Mouse (Mus musculus) ES-Bruce4 (cell line): ENCODE data around the gene Ski. TPM values are rescaled to one million over a fixed set of nuclear protein-coding genes. Genes with fewer than 3 reads are reported as not detected.

Experiments used
- H3K27ac ChIP-seq: 2 replicates; pipeline ENCODE4 v1.5.1; 2012; ENCODE audit warnings: low read length, inconsistent platforms; ENCODE audit not compliant: insufficient read depth
- H3K27me3 ChIP-seq: 2 replicates; pipeline ENCODE4 v1.6.1; 2012; ENCODE audit warnings: mild to moderate bottlenecking, low read length, inconsistent platforms; ENCODE audit not compliant: control insufficient read depth, poor library complexity, insufficient read depth, severe bottlenecking
- H3K36me3 ChIP-seq: 2 replicates; pipeline ENCODE4 v1.6.1; 2012; ENCODE audit warnings: inconsistent platforms, mild to moderate bottlenecking, low read length, moderate library complexity; ENCODE audit not compliant: control insufficient read depth, poor library complexity, insufficient read depth, severe bottlenecking
- H3K4me1 ChIP-seq: one replicate; pipeline ENCODE4 v1.8.1; 2011; ENCODE audit warnings: low read length; ENCODE audit not compliant: control insufficient read depth, insufficient read depth
- H3K4me3 ChIP-seq: 2 replicates; pipeline ENCODE4 v1.5.1; 2011; ENCODE audit warnings: low read depth, mild to moderate bottlenecking, low read length
- H3K9ac ChIP-seq: 2 replicates; pipeline ENCODE4 v1.6.1; 2012; ENCODE audit warnings: low read depth, mild to moderate bottlenecking, inconsistent platforms; ENCODE audit not compliant: poor library complexity, severe bottlenecking
- H3K9me3 ChIP-seq: replicated peaks from 2 replicates; pipeline ENCODE4 v1.6.1; 2012; ENCODE audit warnings: mild to moderate bottlenecking, low read length, inconsistent platforms; ENCODE audit not compliant: control insufficient read depth, poor library complexity, insufficient read depth, severe bottlenecking
- CTCF ChIP-seq: IDR thresholded peaks from one replicate; pipeline ENCODE4 v1.8.1; 2011; ENCODE audit warnings: low read depth, low read length
- EP300 ChIP-seq: IDR thresholded peaks from 2 replicates; pipeline ENCODE4 v1.6.1; 2011; ENCODE audit warnings: low read depth, low read length; ENCODE audit not compliant: insufficient read depth
- POLR2A ChIP-seq: IDR thresholded peaks from one replicate; pipeline ENCODE4 v1.8.1; 2011; ENCODE audit warnings: low read length; ENCODE audit not compliant: insufficient read depth
- polyA plus RNA-seq: library from polyadenylated mRNA; stranded (reverse); fragments of >200 nt; gene quantifications from 2 replicates; pipeline ENCODE4 v1.2.4, GENCODE M21; 2011; ENCODE audit warnings: low read depth; ENCODE audit not compliant: missing spikeins, insufficient read depth, insufficient read length

Gene Ski
- polyA plus RNA-seq, 1 experiment = 67.2 TPM

DNA sequence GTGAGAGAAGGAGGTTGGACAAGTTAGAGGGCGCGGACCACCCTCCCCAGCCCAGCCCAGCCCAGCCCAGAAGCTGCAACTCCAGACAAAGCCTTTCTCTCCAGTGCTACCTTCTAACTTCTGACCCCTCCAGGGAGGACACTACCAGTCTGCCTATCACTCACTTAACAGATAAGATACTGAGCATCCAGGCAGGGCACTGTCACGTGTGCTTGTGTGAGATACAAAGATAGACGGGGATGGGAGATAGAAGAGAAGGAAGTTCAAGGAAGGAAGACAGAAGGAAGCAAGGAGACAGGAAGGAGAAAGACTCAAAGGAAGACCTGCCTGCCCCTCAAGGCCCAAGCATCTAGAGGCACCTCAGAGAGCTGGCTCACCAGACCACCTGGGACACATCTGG lies 73.9 kb downstream of the Ski start:
- Histone ChIP-seq H3K9me3 (no peaks in the 10 kb centered on the region), H3K36me3 (no peaks in the 10 kb centered on the region), H3K27ac (no peak overlapping the region), H3K27me3 (no peaks in the 10 kb centered on the region), H3K9ac (no peak overlapping the region), H3K4me1 (peaks cover 6% of the 10 kb centered on the region), H3K4me3 (no peak overlapping the region)
- TF ChIP-seq POLR2A (no peak), EP300 (no peak), CTCF (no peak)

- Histone ChIP-seq H3K4me3 (no peak overlapping the region), H3K9ac (no peak overlapping the region), H3K4me1 (peaks cover 1% of the 10 kb centered on the region), H3K36me3 (no peaks in the 10 kb centered on the region), H3K9me3 (no peaks in the 10 kb centered on the region), H3K27me3 (no peaks in the 10 kb centered on the region), H3K27ac (no peak overlapping the region)
- TF ChIP-seq EP300 (no peak), POLR2A (no peak), CTCF (no peak)
Observed at GRCm38 (mm10) chr4:155146107-155146823, 76.1 kb downstream of the Ski start.

DNA sequence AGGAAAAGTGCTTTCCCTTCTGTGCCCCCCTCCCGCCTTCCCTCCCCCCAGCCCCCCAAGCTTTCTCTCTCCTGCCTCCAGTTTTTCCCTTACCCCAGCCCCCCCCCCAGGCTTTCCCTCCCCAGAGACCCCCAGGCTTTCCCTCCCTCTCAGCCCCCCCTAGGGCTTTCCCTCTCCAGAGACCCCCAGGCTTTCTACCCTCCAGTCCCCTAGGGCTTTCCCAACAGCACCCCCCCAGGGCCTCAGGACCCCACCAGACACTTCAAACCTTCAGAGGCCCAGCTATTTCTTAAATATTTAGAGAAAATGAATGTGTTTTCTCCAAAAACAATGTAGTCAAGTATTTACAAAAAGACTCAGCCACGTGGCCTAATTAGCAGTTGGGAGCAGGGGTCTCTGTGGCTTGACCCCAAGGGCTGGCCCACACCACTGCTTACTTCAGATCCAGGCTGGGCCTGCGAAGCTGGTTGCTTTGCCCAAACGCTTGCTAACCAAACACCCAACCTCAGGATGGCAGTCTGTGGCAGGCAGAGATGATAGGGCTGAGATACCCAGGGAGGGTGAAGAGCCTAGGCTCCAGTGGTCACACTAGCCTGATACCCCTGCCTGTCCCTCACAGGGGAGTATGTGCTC lies 77.7 kb downstream of the Ski start:
- no peaks in the 10 kb centered on the region for H3K36me3 ChIP-seq
- no peak overlapping the region for H3K27ac ChIP-seq
- H3K9ac ChIP-seq = no peak overlapping the region
- H3K27me3 ChIP-seq = no peaks in the 10 kb centered on the region
- H3K9me3 ChIP-seq = no peaks in the 10 kb centered on the region
- no peak overlapping the region for H3K4me3 ChIP-seq
- no peaks in the 10 kb centered on the region for H3K4me1 ChIP-seq
- TF ChIP-seq POLR2A (no peak), EP300 (no peak), CTCF (no peak)

DNA sequence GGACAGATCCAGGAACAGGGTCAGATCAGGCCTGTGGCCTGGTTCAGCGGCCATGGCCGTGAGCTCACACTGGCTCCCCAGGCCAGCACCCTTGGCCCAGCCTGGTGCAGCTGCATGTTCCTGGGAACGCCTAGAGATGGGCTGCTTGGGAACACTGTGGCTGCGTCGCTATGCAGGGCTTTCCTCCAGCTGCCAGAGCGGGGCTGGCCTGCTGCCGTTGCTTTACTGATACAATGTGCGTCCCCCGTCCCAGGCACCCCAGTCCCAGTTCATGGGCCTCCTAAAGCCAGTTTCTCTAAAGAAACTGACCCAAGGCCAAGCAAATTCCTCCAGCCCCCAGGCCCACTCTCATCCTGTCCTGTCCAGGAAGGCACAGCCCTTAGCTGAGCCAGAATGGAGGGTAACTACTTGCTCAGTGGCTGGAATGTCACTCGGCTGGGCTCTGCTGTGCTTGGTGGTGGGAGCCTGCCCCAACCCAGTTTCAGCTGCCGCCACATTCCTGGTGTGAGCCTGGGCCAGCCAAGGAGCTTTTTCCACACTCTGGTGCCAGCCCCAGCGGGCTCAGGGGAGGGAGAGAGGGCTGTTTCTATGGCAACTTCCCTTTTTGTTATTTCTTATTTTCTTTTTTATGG lies 78.4 kb downstream of the Ski start:
- H3K27ac ChIP-seq = no peak overlapping the region
- no peak overlapping the region for H3K9ac ChIP-seq
- H3K4me1 ChIP-seq = no peaks in the 10 kb centered on the region
- no peaks in the 10 kb centered on the region for H3K27me3 ChIP-seq
- H3K4me3 ChIP-seq = no peak overlapping the region
- H3K9me3 ChIP-seq = no peaks in the 10 kb centered on the region
- TF ChIP-seq EP300 = no peak
- no peak for TF ChIP-seq CTCF
- TF ChIP-seq POLR2A = no peak
- no peaks in the 10 kb centered on the region for H3K36me3 ChIP-seq

- Histone ChIP-seq H3K36me3 (no peaks in the 10 kb centered on the region), H3K4me3 (no peak overlapping the region), H3K4me1 (no peaks in the 10 kb centered on the region), H3K9me3 (no peaks in the 10 kb centered on the region), H3K27me3 (no peaks in the 10 kb centered on the region), H3K27ac (no peak overlapping the region), H3K9ac (no peak overlapping the region)
- TF ChIP-seq POLR2A = no peak
- no peak for TF ChIP-seq CTCF
- TF ChIP-seq EP300 = no peak
Observed at GRCm38 (mm10) chr4:155143411-155143810, 79.0 kb downstream of the Ski start.

DNA sequence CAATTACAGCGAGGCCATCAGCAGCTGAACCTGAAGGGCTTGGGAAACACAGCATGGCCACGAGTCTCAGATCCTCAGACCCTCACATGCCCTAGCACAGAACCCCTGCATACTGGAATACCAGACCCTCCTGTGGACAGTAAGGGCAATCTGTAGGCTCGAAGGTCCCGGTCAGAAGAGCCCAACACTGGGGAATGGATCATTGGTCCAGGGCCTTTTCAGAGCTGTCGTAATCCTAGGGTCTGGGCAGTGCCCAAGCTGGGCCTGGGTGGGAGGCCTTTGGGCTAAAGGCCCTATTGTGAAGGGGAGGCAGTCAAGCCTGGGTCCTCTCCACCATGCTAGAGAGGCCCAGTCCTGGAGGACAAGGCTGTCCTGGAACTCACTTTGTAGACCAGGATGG lies 79.6 kb downstream of the Ski start:
- TF ChIP-seq EP300 = no peak
- no peak for TF ChIP-seq POLR2A
- TF ChIP-seq CTCF = no peak
- no peaks in the 10 kb centered on the region for H3K36me3 ChIP-seq
- H3K27ac ChIP-seq = no peak overlapping the region
- no peaks in the 10 kb centered on the region for H3K9me3 ChIP-seq
- H3K4me1 ChIP-seq = no peaks in the 10 kb centered on the region
- no peaks in the 10 kb centered on the region for H3K27me3 ChIP-seq
- no peak overlapping the region for H3K9ac ChIP-seq
- no peak overlapping the region for H3K4me3 ChIP-seq
